In the genomic region with DNA sequence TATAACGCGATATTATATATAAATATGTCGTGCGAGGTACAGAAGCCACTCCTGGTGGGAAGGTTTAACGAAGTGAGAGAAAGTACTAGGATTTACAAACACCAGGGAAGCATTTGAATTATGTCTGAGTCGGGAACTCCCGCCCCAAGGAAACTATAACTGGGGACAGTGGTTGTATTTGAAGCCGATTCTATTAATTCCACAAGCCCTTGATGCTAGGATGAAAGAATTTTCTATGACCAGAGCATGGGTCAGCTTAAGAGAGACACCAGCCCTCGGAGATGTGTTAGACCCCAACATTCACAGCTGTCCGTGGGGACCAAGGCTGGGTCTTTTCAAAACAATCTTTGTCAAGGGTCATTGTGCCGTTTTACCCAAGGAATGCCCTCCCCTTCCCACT, we compare ENCODE assay signal across 10 mouse cellular contexts. TPM values are rescaled to one million over a fixed set of nuclear protein-coding genes. Genes with fewer than 3 reads are reported as not detected.
DNase-seq lines count a peak whose midpoint lies in the region; ATAC-seq lines count a peak whose summit lies in the region.
"Had no signal": no experiment of that assay in that cellular context is flagged by ENCODE, and none has a peak within 500 bp of the region (broad histone marks: within the 10 kb centered on the region; RNA-seq: fewer than 3 reads in every experiment).

No protein-coding gene starts in this region.

- peak overlapping the region; percentile 84; the same call in 1 of the 2 replicates for H3K4me2 ChIP-seq in heart, embryonic 13.5 days
- peak overlapping the region; percentile 92 for H3K4me2 ChIP-seq in embryonic facial prominence, embryonic 13.5 days
- H3K4me2 ChIP-seq in hindbrain, embryonic 13.5 days, result peak overlapping the region; percentile 97
- H3K4me2 ChIP-seq in midbrain, embryonic 16.5 days (ENCODE audit: low read length), result peak overlapping the region; percentile 81; the same call in 1 of the 2 replicates

- peaks cover 10% of the 10 kb centered on the region for H3K4me1 ChIP-seq in heart, embryonic 13.5 days
- H3K4me1 ChIP-seq in embryonic facial prominence, embryonic 13.5 days, result peaks cover 52% of the 10 kb centered on the region
- H3K4me1 ChIP-seq in hindbrain, embryonic 13.5 days (replicated peaks), result peaks cover 45% of the 10 kb centered on the region
- H3K4me1 ChIP-seq in midbrain, embryonic 16.5 days (ENCODE audit: control insufficient read depth, insufficient read depth, low read length), result peaks cover 3% of the 10 kb centered on the region

- no peaks in the 10 kb centered on the region for H3K36me3 ChIP-seq in heart, embryonic 13.5 days
- no peaks in the 10 kb centered on the region for H3K36me3 ChIP-seq in embryonic facial prominence, embryonic 13.5 days
- H3K36me3 ChIP-seq in hindbrain, embryonic 13.5 days, result no peaks in the 10 kb centered on the region
- H3K36me3 ChIP-seq in midbrain, embryonic 16.5 days (ENCODE audit: control insufficient read depth, insufficient read depth, low read length), result no peaks in the 10 kb centered on the region
- H3K36me3 ChIP-seq: intestine, embryonic 15.5 days had no signal

- intact Hi-C loops in heart, postnatal 14 days (cut with DNase I), result no loop called here

- peaks cover 3% of the 10 kb centered on the region; the same call in 1 of the 2 replicates for H3K9me3 ChIP-seq in heart, embryonic 13.5 days
- H3K9me3 ChIP-seq in embryonic facial prominence, embryonic 13.5 days, result no peaks in the 10 kb centered on the region
- H3K9me3 ChIP-seq in hindbrain, embryonic 13.5 days, result no peaks in the 10 kb centered on the region
- H3K9me3 ChIP-seq in midbrain, embryonic 16.5 days (replicated peaks; ENCODE audit: control insufficient read depth, low read length, poor library complexity, severe bottlenecking), result no peaks in the 10 kb centered on the region; the same call in 1 of the 2 replicates
- H3K9me3 ChIP-seq: intestine, embryonic 15.5 days had no signal

- H3K27me3 ChIP-seq in heart, embryonic 13.5 days (replicated peaks), result peaks cover 90% of the 10 kb centered on the region
- peaks cover 25% of the 10 kb centered on the region for H3K27me3 ChIP-seq in embryonic facial prominence, embryonic 13.5 days
- H3K27me3 ChIP-seq in hindbrain, embryonic 13.5 days, result peaks cover 23% of the 10 kb centered on the region
- H3K27me3 ChIP-seq in midbrain, embryonic 16.5 days (ENCODE audit: control insufficient read depth, insufficient read depth, low read depth, low read length), result peaks cover 19% of the 10 kb centered on the region

- DNase-seq in heart, postnatal 14 days, result no peak
- no peak for DNase-seq in urinary bladder, postnatal 14 days (ENCODE audit: low spot score)
- DNase-seq in cerebellum, postnatal 14 days, result no peak
- DNase-seq: cerebellum, postnatal 25 days had no signal

- no peak overlapping the region for H3K9ac ChIP-seq in heart, embryonic 13.5 days
- H3K9ac ChIP-seq in embryonic facial prominence, embryonic 13.5 days, result peak overlapping the region; percentile 89
- peak overlapping the region; percentile 46; the same call in 1 of the 2 replicates for H3K9ac ChIP-seq in hindbrain, embryonic 13.5 days
- H3K9ac ChIP-seq in midbrain, embryonic 16.5 days (ENCODE audit: low read depth, low read length), result no peak overlapping the region
- H3K9ac ChIP-seq: intestine, embryonic 15.5 days had no signal

- 28% methylated on average over 11 of the region's 11 CpGs for WGBS in heart, embryonic 13.5 days
- WGBS in embryonic facial prominence, embryonic 13.5 days, result 16% methylated on average over 11 of the region's 11 CpGs
- 16% methylated on average over 11 of the region's 11 CpGs for WGBS in hindbrain, embryonic 13.5 days
- 20% methylated on average over 11 of the region's 11 CpGs for WGBS in midbrain, embryonic 16.5 days

- H3K27ac ChIP-seq in heart, embryonic 13.5 days (replicated peaks), result no peak overlapping the region
- H3K27ac ChIP-seq in embryonic facial prominence, embryonic 13.5 days, result peak overlapping the region; percentile 83
- H3K27ac ChIP-seq in hindbrain, embryonic 13.5 days, result peak overlapping the region; percentile 73; the same call in 1 of the 2 replicates
- H3K27ac ChIP-seq in midbrain, embryonic 16.5 days (ENCODE audit: low read length), result no peak overlapping the region
- H3K27ac ChIP-seq: intestine, embryonic 15.5 days had no signal

- H3K4me3 ChIP-seq in heart, embryonic 13.5 days, result no peak overlapping the region
- H3K4me3 ChIP-seq in embryonic facial prominence, embryonic 13.5 days, result peak overlapping the region; percentile 74
- H3K4me3 ChIP-seq in hindbrain, embryonic 13.5 days, result peak overlapping the region; percentile 65
- H3K4me3 ChIP-seq in midbrain, embryonic 16.5 days (ENCODE audit: low read depth, low read length), result no peak overlapping the region

- no peak for ATAC-seq in heart, embryonic 13.5 days (ENCODE audit: extremely low read depth, insufficient number of reproducible peaks, low FRiP score, low TSS enrichment)
- no peak for ATAC-seq in embryonic facial prominence, embryonic 13.5 days (ENCODE audit: insufficient number of reproducible peaks, insufficient read depth, low FRiP score, low TSS enrichment, low read depth)
- no peak for ATAC-seq in hindbrain, embryonic 13.5 days (ENCODE audit: low FRiP score)
- no peak for ATAC-seq in midbrain, embryonic 16.5 days
- no peak for ATAC-seq in erythroblast, adult 5-6 weeks (replicated peaks; ENCODE audit: low FRiP score, poor library complexity, severe bottlenecking)
- ATAC-seq: intestine, embryonic 15.5 days had no signal

RNA-seq across cellular contexts. Expression of a gene that starts 1.3 kb away (rescaled TPM):
- polyA plus RNA-seq in heart, embryonic 13.5 days (2015; fragmentation: Nextera tagmentation; extraction: Ambion mirVana), result 0.19 and 0.20 TPM in 2 replicates
- total RNA-seq in heart, postnatal 14 days (2021), result 1 to 10 TPM; 1.8 to 2.5 TPM
- 22.1 and 34.0 TPM in 2 replicates for polyA plus RNA-seq in embryonic facial prominence, embryonic 13.5 days (2015; fragmentation: Nextera tagmentation; extraction: Ambion mirVana)
- polyA plus RNA-seq in hindbrain, embryonic 13.5 days (2015; fragmentation: Nextera tagmentation; extraction: Ambion mirVana), result 12.8 and 13.1 TPM in 2 replicates
- polyA plus RNA-seq in midbrain, embryonic 16.5 days (2015; fragmentation: Nextera tagmentation; extraction: Ambion mirVana), result 3.4 and 3.6 TPM in 2 replicates
- not detected in 2 replicates for total RNA-seq in erythroblast, adult 5-6 weeks (2015; ENCODE audit: low replicate concordance)
- total RNA-seq in erythroblast, adult 5-6 weeks (2017; ENCODE audit: low replicate concordance), result 0.09 and 0.28 TPM in 2 replicates

Comparison
In these comparisons a context has a peak if more than half of its experiments do, and no peak if none do; other contexts are left out.
1. H3K27ac ChIP-seq: peak in embryonic facial prominence, embryonic 13.5 days (single experiment) and hindbrain, embryonic 13.5 days (single experiment); none in heart, embryonic 13.5 days (single experiment) and midbrain, embryonic 16.5 days (single experiment).
2. H3K4me3 ChIP-seq: peak in embryonic facial prominence, embryonic 13.5 days (single experiment) and hindbrain, embryonic 13.5 days (single experiment); none in heart, embryonic 13.5 days (single experiment) and midbrain, embryonic 16.5 days (single experiment).
3. H3K9ac ChIP-seq: peak in embryonic facial prominence, embryonic 13.5 days (single experiment) and hindbrain, embryonic 13.5 days (single experiment); none in heart, embryonic 13.5 days (single experiment) and midbrain, embryonic 16.5 days (single experiment).
4. Peak in every context shown above with its lines, with median percentiles within 50 percentile points of each other: H3K4me2 ChIP-seq.